8 mouse cellular contexts compared by ENCODE assay signal in the genomic region with DNA sequence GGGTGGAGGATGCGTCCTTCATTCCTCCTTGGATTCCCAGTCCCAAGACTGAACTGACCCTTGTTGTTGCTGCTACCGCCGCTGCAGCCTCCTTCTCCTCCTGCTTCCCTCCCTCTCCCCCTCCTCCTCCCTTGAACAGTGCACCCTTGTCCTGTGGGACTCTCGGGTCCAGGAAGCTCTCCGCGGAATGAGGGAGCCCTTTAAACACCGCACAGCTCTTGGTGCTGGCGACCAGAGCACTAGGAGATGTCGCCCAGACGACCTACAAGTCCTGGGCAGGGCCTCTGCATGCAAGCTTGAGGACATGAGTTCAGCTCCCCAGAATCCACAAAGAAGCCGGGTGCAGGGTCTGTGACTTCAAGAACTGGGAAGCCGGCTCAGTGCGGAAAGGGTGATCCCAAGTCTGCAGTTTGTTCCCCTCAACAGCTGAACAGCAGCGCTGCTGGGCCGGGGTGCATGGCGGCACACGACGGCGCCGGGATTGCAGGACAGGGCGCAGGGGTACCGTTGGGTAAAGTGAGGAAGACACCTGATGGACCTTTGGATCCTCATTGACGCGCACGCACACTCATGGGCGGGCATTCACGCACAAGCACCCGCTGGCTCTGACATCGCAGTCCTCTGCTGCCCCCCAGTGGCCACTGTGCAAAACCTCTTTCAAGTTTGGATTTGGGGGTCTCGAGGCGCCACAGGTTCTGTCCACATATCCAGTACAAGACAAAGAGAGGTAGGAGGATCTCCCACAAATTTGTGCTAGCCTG. TPM values are rescaled to one million over a fixed set of nuclear protein-coding genes. Genes with fewer than 3 reads are reported as not detected.
DNase-seq lines count a peak whose midpoint lies in the region; ATAC-seq lines count a peak whose summit lies in the region.

No protein-coding gene starts in this region.

- H3K27me3 ChIP-seq in hindbrain, embryonic 13.5 days = peaks cover 21% of the 10 kb centered on the region

- no peak overlapping the region for H3K27ac ChIP-seq in hindbrain, embryonic 13.5 days

- ATAC-seq in hindbrain, embryonic 13.5 days (ENCODE audit: low FRiP score) = no peak

- 6% methylated on average over 31 of the region's 31 CpGs for whole genome bisulfite sequencing in hindbrain, embryonic 13.5 days

- peak; percentile 61 for DNase-seq in Muller cell, postnatal 12 days (ENCODE audit: inconsistent ontology term)
- peak; percentile 83 for DNase-seq in cerebellum, adult 9-11 months
- DNase-seq in frontal cortex, postnatal 14 days (ENCODE audit: low spot score in 2 of 2) = peak; percentile 56 to 77
- DNase-seq in layer of hippocampus, postnatal 14 days (ENCODE audit: low spot score in 2 of 2) = peak; percentile 84 to 90
- DNase-seq in lung, postnatal 14 days = peak; percentile 89
- peak; percentile 66 for DNase-seq in retina, adult 2 months (ENCODE audit: low read depth, low spot score)
- peak; percentile 84 for DNase-seq in thymus, postnatal 25 days

- H3K9me3 ChIP-seq in hindbrain, embryonic 13.5 days = no peaks in the 10 kb centered on the region

- no peaks in the 10 kb centered on the region for H3K36me3 ChIP-seq in hindbrain, embryonic 13.5 days

- peak overlapping the region; percentile 60; the same call in 1 of the 2 replicates for H3K9ac ChIP-seq in hindbrain, embryonic 13.5 days

- H3K4me2 ChIP-seq in hindbrain, embryonic 13.5 days = peak overlapping the region; percentile 72

- peak overlapping the region; percentile 42 for H3K4me3 ChIP-seq in hindbrain, embryonic 13.5 days

- H3K4me1 ChIP-seq in hindbrain, embryonic 13.5 days (replicated peaks) = peaks cover 10% of the 10 kb centered on the region

RNA-seq across cellular contexts. Expression of gene Ranbp3, which starts 4.5 kb away (rescaled TPM):
- 99.1 and 102 TPM in 2 replicates for polyA plus RNA-seq in hindbrain, embryonic 13.5 days (2015; fragmentation: Nextera tagmentation; extraction: Ambion mirVana)
- total RNA-seq in layer of hippocampus, postnatal 14 days (2021) = 10 to 100 TPM; 83.9 to 85.3 TPM

RNA-seq across cellular contexts. Expression of gene Catsperd, which starts 40.6 kb away (rescaled TPM):
- 2.1 and 2.4 TPM in 2 replicates for polyA plus RNA-seq in hindbrain, embryonic 13.5 days (2015; fragmentation: Nextera tagmentation; extraction: Ambion mirVana)
- under 1 TPM; 0.48 to 0.86 TPM for total RNA-seq in layer of hippocampus, postnatal 14 days (2021)

RNA-seq across cellular contexts. Expression of gene Lonp1, which starts 41.9 kb away (rescaled TPM):
- polyA plus RNA-seq in hindbrain, embryonic 13.5 days (2015; fragmentation: Nextera tagmentation; extraction: Ambion mirVana) = 40.6 and 40.8 TPM in 2 replicates
- total RNA-seq in layer of hippocampus, postnatal 14 days (2021) = 10 to 100 TPM; 65.4 to 68.3 TPM

RNA-seq across cellular contexts. Expression of gene Ndufa11, which starts 49.0 kb away (rescaled TPM):
- polyA plus RNA-seq in hindbrain, embryonic 13.5 days (2015; fragmentation: Nextera tagmentation; extraction: Ambion mirVana) = 507 and 515 TPM in 2 replicates
- 100 to 1,000 TPM; 220 to 270 TPM for total RNA-seq in layer of hippocampus, postnatal 14 days (2021)

RNA-seq across cellular contexts. Expression of gene Vmac, which starts 49.3 kb away (rescaled TPM):
- 14.9 and 17.8 TPM in 2 replicates for polyA plus RNA-seq in hindbrain, embryonic 13.5 days (2015; fragmentation: Nextera tagmentation; extraction: Ambion mirVana)
- total RNA-seq in layer of hippocampus, postnatal 14 days (2021) = 10 to 100 TPM; 10.4 to 12.5 TPM
